Mouse (Mus musculus) layer of hippocampus, postnatal 25 days (tissue): Measurements from ENCODE around the gene Slc5a4a. TPM values are rescaled to one million over a fixed set of nuclear protein-coding genes. Genes with fewer than 3 reads are reported as not detected.
A peak's percentile ranks its signal among the peaks of the same experiment; 100 is the strongest.

Experiments
- DNase-seq, 2 experiments: peaks; one replicate each; pipeline ENCODE4 v3.0.0; 2022; ENCODE audit warnings: mixed read lengths in 2 of 2, low spot score in 1 of 2; ENCODE audit errors: extremely low spot score in 1 of 2
- total RNA-seq, 2 experiments: library from RNA; stranded (reverse); gene quantifications; 2 replicates each; pipeline ENCODE4 v1.2.3; 2021

Slc5a4a gene
- total RNA-seq = not detected

- DNase-seq = no peak
Measured at GRCm38 (mm10) chr10:76147278-76147677, at the start of gene Slc5a4a. Slc5a4a (plus strand) TSS chr10:76147451.

- DNase-seq = no peak
Measured at GRCm38 (mm10) chr10:76110861-76111260, 36.4 kb upstream of the Slc5a4a start, which contains the start of gene Slc5a4b. Slc5a4b (minus strand) TSS chr10:76110961.

- DNase-seq = peak; percentile 7 to 57
Measured at GRCm38 (mm10) chr10:76117966-76118365, 29.3 kb upstream of the Slc5a4a start.

GRCm38 (mm10) chr10:76118741-76119140 is 28.5 kb upstream of the Slc5a4a start:
- DNase-seq = peak in 1 of 2 experiments; percentile 34

- DNase-seq = no peak
Measured at GRCm38 (mm10) chr10:76120124-76120711, 27.0 kb upstream of the Slc5a4a start.

GRCm38 (mm10) chr10:76121495-76121894 is 25.8 kb upstream of the Slc5a4a start:
- DNase-seq = no peak

- no peak for DNase-seq
Measured at GRCm38 (mm10) chr10:76132506-76132905, 14.7 kb upstream of the Slc5a4a start.

GRCm38 (mm10) chr10:76136318-76136717 is 10.9 kb upstream of the Slc5a4a start:
- DNase-seq = no peak

- DNase-seq = no peak
Measured at GRCm38 (mm10) chr10:76146846-76147245, 405 bp upstream of the Slc5a4a start.

- DNase-seq = no peak
Measured at GRCm38 (mm10) chr10:76155911-76156310, 8.7 kb downstream of the Slc5a4a start.

- no peak for DNase-seq
Measured at GRCm38 (mm10) chr10:76157528-76157927, 10.3 kb downstream of the Slc5a4a start.

- DNase-seq = no peak
Measured at GRCm38 (mm10) chr10:76158009-76158408, 10.8 kb downstream of the Slc5a4a start.

GRCm38 (mm10) chr10:76174899-76175298 is 27.6 kb downstream of the Slc5a4a start:
- no peak for DNase-seq

GRCm38 (mm10) chr10:76185216-76185615 is 38.0 kb downstream of the Slc5a4a start:
- DNase-seq = no peak

GRCm38 (mm10) chr10:76188010-76188409 is 40.8 kb downstream of the Slc5a4a start:
- DNase-seq = no peak

- DNase-seq = no peak
Measured at GRCm38 (mm10) chr10:76201416-76201815, 54.2 kb downstream of the Slc5a4a start.

- DNase-seq = peak; percentile 69 to 95
Measured at GRCm38 (mm10) chr10:76201978-76202377, 54.7 kb downstream of the Slc5a4a start.

GRCm38 (mm10) chr10:76203798-76204283 is 56.6 kb downstream of the Slc5a4a start:
- peak in 1 of 2 experiments; percentile 41 for DNase-seq

- DNase-seq = no peak
Measured at GRCm38 (mm10) chr10:76207262-76207796, 60.1 kb downstream of the Slc5a4a start.

GRCm38 (mm10) chr10:76209241-76209640 is 62.0 kb downstream of the Slc5a4a start:
- DNase-seq = no peak

GRCm38 (mm10) chr10:76210806-76211205 is 63.6 kb downstream of the Slc5a4a start:
- DNase-seq = no peak

- DNase-seq = no peak
Measured at GRCm38 (mm10) chr10:76212121-76212520, 64.9 kb downstream of the Slc5a4a start.
